Mouse (Mus musculus) forebrain, postnatal 0 days (tissue): ENCODE data around the gene Trappc12. TPM values are rescaled to one million over a fixed set of nuclear protein-coding genes. Genes with fewer than 3 reads are reported as not detected.

ENCODE experiments used
- ATAC-seq: fragments of 200-750 bp; cut with Nextera tagmentation; 2 replicates; pipeline ENCODE4 v1.8.0; 2017; ENCODE audit warnings: mild to moderate bottlenecking, moderate library complexity
- DNase-seq: peaks from one replicate; pipeline ENCODE4 v3.0.0-alpha.2; 2015
- H3K27ac ChIP-seq: fragments of 300-500 bp; sonication (generic); 2 replicates; pipeline ENCODE4 v1.5.1; 2014; ENCODE audit warnings: low read depth, mild to moderate bottlenecking, antibody characterized with exemption, low read length, moderate library complexity, mixed read lengths
- H3K27me3 ChIP-seq: fragments of 300-500 bp; sonication (generic); 2 replicates; pipeline ENCODE4 v1.6.1; 2014; ENCODE audit warnings: mild to moderate bottlenecking, low read length, mixed read lengths; ENCODE audit not compliant: insufficient read depth
- H3K36me3 ChIP-seq: fragments of 300-500 bp; sonication (generic); 2 replicates; pipeline ENCODE4 v1.6.1; 2014; ENCODE audit warnings: mild to moderate bottlenecking, moderate library complexity; ENCODE audit not compliant: insufficient read depth
- H3K4me1 ChIP-seq: fragments of 300-500 bp; sonication (generic); 2 replicates; pipeline ENCODE4 v1.6.1; 2014; ENCODE audit warnings: antibody characterized with exemption; ENCODE audit not compliant: insufficient read depth
- H3K4me2 ChIP-seq: fragments of 300-500 bp; sonication (generic); 2 replicates; pipeline ENCODE4 v1.6.1; 2014; ENCODE audit warnings: low read depth, mild to moderate bottlenecking, moderate library complexity
- H3K4me3 ChIP-seq: fragments of 300-500 bp; sonication (generic); 2 replicates; pipeline ENCODE4 v1.5.1; 2014; ENCODE audit warnings: low read depth, low read length, mixed read lengths
- H3K9ac ChIP-seq: fragments of 300-500 bp; sonication (generic); 2 replicates; pipeline ENCODE4 v1.6.1; 2014; ENCODE audit warnings: mild to moderate bottlenecking
- H3K9me3 ChIP-seq: fragments of 300-500 bp; sonication (generic); 2 replicates; pipeline ENCODE4 v1.6.1; 2016; ENCODE audit warnings: low read length
- CTCF ChIP-seq: sonication (generic); IDR thresholded peaks from 2 replicates; pipeline ENCODE4 v1.5.1; 2016; ENCODE audit warnings: antibody characterized with exemption, control low read depth, low read depth
- WGBS: fragments of 180-500 bp; shearing (Covaris S2); extraction: QIAGEN DNeasy Blood & Tissue Kit; methylation state at CpG from one replicate; pipeline ENCODE4 v1.1.7; 2014; 5-methylcytosine and 5-hydroxymethylcytosine counted together
- microRNA-seq, 2 experiments: library from miRNA; unstranded; fragments of <30 nt; microRNA quantifications; one replicate each; pipeline ENCODE4; 2016
- polyA plus RNA-seq: library from polyadenylated mRNA; unstranded; fragments of >200 nt; fragmentation: Nextera tagmentation; extraction: Ambion mirVana; gene quantifications from 2 replicates; pipeline ENCODE4 v1.2.1, GENCODE M21; 2015
- total RNA-seq: library from RNA; depleted of rRNA; stranded (reverse); fragments of >200 nt; gene quantifications from 2 replicates; pipeline ENCODE4 v1.2.3, GENCODE M21; 2014; rRNA removed

Gene Trappc12
- total and polyA plus RNA-seq, 2 experiments from 2014 or later = 37.8 to 55.6 TPM

DNA sequence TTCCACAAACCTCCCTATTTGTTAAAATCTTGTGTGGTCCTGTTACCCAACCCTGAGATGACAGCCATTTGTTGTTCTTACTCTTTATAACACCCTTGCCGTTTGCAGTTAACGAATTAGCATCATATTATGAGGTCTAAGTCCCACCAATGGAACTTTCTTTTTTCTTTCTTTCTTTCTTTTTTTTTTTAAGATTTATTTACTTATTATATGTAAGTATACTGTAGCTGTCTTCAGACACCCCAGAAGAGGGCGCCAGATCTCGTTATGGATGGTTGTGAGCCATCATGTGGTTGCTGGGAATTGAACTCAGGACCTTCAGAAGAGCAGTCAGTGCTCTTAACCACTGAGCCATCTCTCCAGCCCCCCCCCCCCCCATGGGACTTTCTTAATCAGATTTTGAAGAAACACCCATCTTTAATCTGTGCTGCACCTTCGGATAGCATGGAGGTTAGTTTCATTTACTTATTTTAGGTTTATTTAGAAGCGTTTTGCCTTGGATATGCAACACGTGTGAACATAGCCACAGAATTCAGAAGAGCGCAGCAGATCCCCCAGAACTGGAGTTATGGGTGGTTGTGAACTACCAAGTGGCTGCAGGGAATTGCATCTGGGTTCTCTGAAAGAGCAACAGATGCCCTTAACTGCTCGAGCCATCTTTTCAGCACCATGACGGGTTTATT lies 76.1 kb downstream of the Trappc12 start:
- no peaks in the 10 kb centered on the region for H3K27me3 ChIP-seq
- ATAC-seq = no peak
- H3K27ac ChIP-seq = peak overlapping the region; percentile 97
- no peaks in the 10 kb centered on the region for H3K9me3 ChIP-seq
- WGBS = 89% methylated on average over 10 of the region's 10 CpGs
- no peak overlapping the region; the same call in 1 of the 2 replicates for H3K4me3 ChIP-seq
- H3K36me3 ChIP-seq = no peaks in the 10 kb centered on the region
- TF ChIP-seq CTCF = no peak; the same call in 1 of the 2 replicates
- H3K9ac ChIP-seq = no peak overlapping the region
- peak overlapping the region; percentile 64 for H3K4me2 ChIP-seq
- H3K4me1 ChIP-seq = peaks cover 9% of the 10 kb centered on the region
- peak; percentile 6 for DNase-seq

DNA sequence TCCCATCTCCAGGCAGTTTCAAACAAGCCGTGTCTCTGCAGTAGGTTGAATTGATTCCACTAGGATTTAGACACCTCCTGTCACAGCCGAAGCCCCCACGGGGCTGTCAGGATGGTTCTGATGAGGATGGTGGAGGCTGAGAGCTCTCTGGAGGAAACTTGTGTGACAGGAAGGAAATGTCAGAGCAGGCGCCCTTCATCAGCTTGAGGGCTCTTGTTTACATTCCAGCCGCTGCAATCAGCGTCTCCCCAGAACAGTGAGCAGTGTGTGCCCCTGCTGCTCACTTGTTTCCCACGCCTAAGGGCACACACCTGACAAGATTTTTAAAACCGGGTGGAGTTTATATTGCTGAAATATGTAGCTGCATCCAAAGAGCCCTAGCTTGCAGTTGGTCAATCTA lies 83.0 kb downstream of the Trappc12 start:
- ATAC-seq (no peak), DNase-seq (no peak)
- no peak overlapping the region for H3K4me3 ChIP-seq
- no peaks in the 10 kb centered on the region for H3K4me1 ChIP-seq
- 60% methylated on average over 8 of the region's 8 CpGs for WGBS
- H3K4me2 ChIP-seq = no peak overlapping the region
- H3K36me3 ChIP-seq = no peaks in the 10 kb centered on the region
- no peak overlapping the region for H3K9ac ChIP-seq
- no peaks in the 10 kb centered on the region for H3K27me3 ChIP-seq
- no peak overlapping the region for H3K27ac ChIP-seq
- TF ChIP-seq CTCF = no peak
- no peaks in the 10 kb centered on the region for H3K9me3 ChIP-seq

GRCm38 (mm10) chr12:28666734-28667133 lies 83.5 kb downstream of the Trappc12 start:
- WGBS = 74% methylated on average over 4 of the region's 4 CpGs
- no peak for ATAC-seq
- no peak overlapping the region for H3K27ac ChIP-seq

GRCm38 (mm10) chr12:28662628-28663027 lies 87.6 kb downstream of the Trappc12 start:
- H3K27me3 ChIP-seq = no peaks in the 10 kb centered on the region
- no peaks in the 10 kb centered on the region for H3K9me3 ChIP-seq
- DNase-seq (no peak), ATAC-seq (no peak)
- H3K36me3 ChIP-seq = peaks cover 31% of the 10 kb centered on the region
- TF ChIP-seq CTCF = no peak
- H3K4me1 ChIP-seq = no peaks in the 10 kb centered on the region
- H3K9ac ChIP-seq = no peak overlapping the region
- 84% methylated on average over 4 of the region's 4 CpGs for WGBS
- no peak overlapping the region for H3K4me2 ChIP-seq
- H3K27ac ChIP-seq = no peak overlapping the region
- H3K4me3 ChIP-seq = no peak overlapping the region

More at GRCm38 (mm10) chr12:28666734-28667133, 83.5 kb downstream of the Trappc12 start:
- H3K9me3 ChIP-seq = no peaks in the 10 kb centered on the region
- no peak overlapping the region for H3K4me3 ChIP-seq
- H3K36me3 ChIP-seq = no peaks in the 10 kb centered on the region
- H3K4me2 ChIP-seq = no peak overlapping the region
- TF ChIP-seq CTCF = no peak
- no peak overlapping the region for H3K9ac ChIP-seq
- H3K4me1 ChIP-seq = no peaks in the 10 kb centered on the region
- DNase-seq = no peak
- H3K27me3 ChIP-seq = no peaks in the 10 kb centered on the region

- no peak for TF ChIP-seq CTCF
- peak within 1 kb of the TSS; percentile 77 for H3K27ac ChIP-seq
- DNase-seq (peak; percentile 94), ATAC-seq (peak; percentile 99)
- peak within 1 kb of the TSS; percentile 67 for H3K9ac ChIP-seq
- H3K9me3 ChIP-seq = no peaks in the 10 kb centered on the region
- H3K36me3 ChIP-seq = peaks cover 11% of the 10 kb centered on the region; the same call in 1 of the 2 replicates
- H3K27me3 ChIP-seq = no peaks in the 10 kb centered on the region
- peak within 1 kb of the TSS; percentile 64 for H3K4me2 ChIP-seq
- H3K4me3 ChIP-seq = peak within 1 kb of the TSS; percentile 68
- H3K4me1 ChIP-seq = peaks cover 5% of the 10 kb centered on the region
- 4% methylated on average over 52 of the region's 52 CpGs for WGBS
Measured at GRCm38 (mm10) chr12:28649141-28650110, 100.8 kb downstream of the Trappc12 start, which contains the start of gene Rnaseh1. TSS of gene Rnaseh1 (plus strand) at chr12:28649602.

Small RNA genes within 50 kb of the gene (microRNA-seq; reads per million reads assigned to microRNA genes)
- gene Mir6937 = 0 reads per million in 2 experiments

Other genes starting within 250 kb of the Trappc12 start
- not detected in 2 replicates for gene Dcdc2c, start 198.1 kb downstream of the Trappc12 start, total RNA-seq
- 0.09 TPM in 1 of 2 replicates, not detected in the other for gene Dcdc2c, start 198.1 kb downstream of the Trappc12 start, polyA plus RNA-seq
- gene Allc, start 167.9 kb downstream of the Trappc12 start, total RNA-seq = 0.29 TPM in 1 of 2 replicates, not detected in the other
- 0.14 and 0.17 TPM in 2 replicates for gene Allc, start 167.9 kb downstream of the Trappc12 start, polyA plus RNA-seq
- 0.48 and 0.62 TPM in 2 replicates for gene Colec11, start 127.1 kb downstream of the Trappc12 start, total RNA-seq
- 0.39 and 1.1 TPM in 2 replicates for gene Colec11, start 127.1 kb downstream of the Trappc12 start, polyA plus RNA-seq
- gene Rps7, start 114.5 kb downstream of the Trappc12 start, total RNA-seq = 1,274 and 1,982 TPM in 2 replicates
- 605 and 756 TPM in 2 replicates for gene Rps7, start 114.5 kb downstream of the Trappc12 start, polyA plus RNA-seq
- 13.7 and 18.5 TPM in 2 replicates for gene Rnaseh1, start 100.9 kb downstream of the Trappc12 start, total RNA-seq
- 12.3 and 13.3 TPM in 2 replicates for gene Rnaseh1, start 100.9 kb downstream of the Trappc12 start, polyA plus RNA-seq
- gene Adi1, start 75.2 kb downstream of the Trappc12 start, total RNA-seq = 5.1 and 9.4 TPM in 2 replicates
- gene Adi1, start 75.2 kb downstream of the Trappc12 start, polyA plus RNA-seq = 24.7 and 27.9 TPM in 2 replicates
- gene Eipr1, start 1.3 kb upstream of the Trappc12 start, total RNA-seq = 60.8 and 63.6 TPM in 2 replicates
- gene Eipr1, start 1.3 kb upstream of the Trappc12 start, polyA plus RNA-seq = 66.6 and 78.7 TPM in 2 replicates